Mouse (Mus musculus): Measurements from ENCODE around the gene Rcn1.

The Rcn1 gene

DNA sequence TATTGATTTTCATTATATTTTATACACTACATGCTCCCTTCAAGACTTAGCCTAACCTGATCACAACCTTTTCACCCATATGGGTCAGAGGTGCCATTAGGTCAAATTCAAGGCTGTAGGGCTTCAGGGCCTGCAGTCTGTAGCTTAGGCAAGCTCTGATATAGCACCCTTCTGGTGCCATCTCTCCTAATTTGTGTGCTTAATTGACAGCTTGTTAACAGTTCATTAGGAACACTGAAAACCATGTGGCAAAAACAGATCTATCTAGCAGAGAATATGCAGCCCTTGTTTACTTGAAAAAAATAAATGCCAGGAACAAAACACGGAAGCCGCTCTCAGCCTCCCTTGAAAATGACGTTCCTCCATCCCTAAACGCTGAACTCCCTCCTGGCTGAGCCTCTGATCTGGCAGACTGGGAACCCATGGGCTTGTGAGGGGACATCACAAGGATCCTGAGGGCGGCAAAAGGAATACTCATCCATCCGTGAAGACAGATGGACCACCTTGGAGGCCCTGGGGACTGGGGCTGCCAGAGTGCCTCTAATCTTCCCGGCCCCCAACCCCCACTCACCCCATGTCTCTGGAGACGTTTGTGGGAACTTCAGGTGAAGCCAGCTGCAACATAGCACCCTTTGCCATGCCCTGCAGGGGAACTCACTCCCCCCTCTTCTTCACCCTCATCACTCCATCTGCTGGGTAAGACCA is 61.8 kb downstream of the Rcn1 start:
- peak; percentile 8 for DNase-seq (ENCODE audit: low spot score)

DNA sequence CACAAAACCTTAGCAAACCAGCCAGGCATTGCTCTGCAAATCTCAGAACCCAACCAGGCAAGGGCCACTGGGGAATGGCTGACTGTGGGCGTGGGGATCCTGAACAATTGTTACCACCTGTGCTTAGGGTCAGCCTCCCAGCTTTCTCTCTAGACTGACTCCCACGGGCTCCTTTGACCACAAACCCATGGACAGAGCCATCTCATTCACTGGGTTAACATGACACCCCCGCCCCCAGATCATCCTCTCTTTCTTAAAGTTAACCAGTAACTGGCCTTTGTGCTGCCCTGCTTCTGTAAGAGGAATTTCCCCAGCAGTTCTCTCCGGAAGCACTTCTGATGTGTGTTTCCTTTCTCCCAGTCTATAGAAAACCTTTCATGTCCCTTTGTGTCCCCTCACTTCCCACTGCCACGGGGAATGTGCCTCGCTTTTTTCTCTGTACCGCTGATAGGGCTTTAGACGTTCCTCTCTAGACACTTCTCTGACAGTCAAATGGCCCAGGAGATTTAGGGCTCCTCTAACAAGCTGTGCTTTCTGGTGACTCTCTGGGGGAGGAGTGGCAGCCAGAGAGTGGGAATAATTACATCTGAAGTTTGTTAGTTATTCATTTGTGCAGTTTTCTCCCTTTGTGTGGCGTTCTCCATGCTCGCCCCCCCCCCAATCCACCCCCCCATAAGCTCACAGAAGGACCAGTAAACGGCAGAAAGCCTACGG is 62.6 kb downstream of the Rcn1 start:
- DNase-seq (ENCODE audit: low spot score): peak; percentile 45

All from embryo, embryonic 10.5 days (tissue).